Mouse (Mus musculus): ENCODE data around the gene Hoxa11. TPM values are rescaled to one million over a fixed set of nuclear protein-coding genes. Genes with fewer than 3 reads are reported as not detected.

Hoxa11 gene
- polyA plus RNA-seq (2012; rRNA removed): not detected in 2 replicates

GRCm38 (mm10) chr6:52245757-52246142 lies at the start of gene Hoxa11:
Gene Hoxa11 (minus strand): TSS chr6:52245810.
- TF ChIP-seq CTCF (IDR thresholded peaks at IDR 0.05; ENCODE audit: extremely low read depth, insufficient read depth, insufficient read length, insufficient replicate concordance): no peak
- TF ChIP-seq POLR2A (IDR thresholded peaks at IDR 0.05; ENCODE audit: low read depth, low read length): no peak
- Histone ChIP-seq H3K36me3 (ENCODE audit: control insufficient read depth, insufficient read depth, low read length) (no peaks in the 10 kb centered on the region), H3K4me3 (ENCODE audit: extremely low read depth, insufficient read depth, insufficient read length) (no peak within 1 kb of the TSS; the same call in 1 of the 2 replicates), H3K27me3 (ENCODE audit: control insufficient read depth, insufficient read depth, low read length) (peaks cover 66% of the 10 kb centered on the region), H3K4me1 (ENCODE audit: control insufficient read depth, insufficient read depth, insufficient read length) (peaks cover 15% of the 10 kb centered on the region), H3K27ac (ENCODE audit: insufficient read depth, low read length) (no peak within 1 kb of the TSS)
- no peak for DNase-seq (ENCODE audit: low read depth in 1 of 2, low spot score in 2 of 2)
- 4% methylated on average over 20 of the region's 20 CpGs for WGBS

- WGBS: 80% methylated on average over 6 of the region's 6 CpGs
- peaks cover 10% of the 10 kb centered on the region for H3K27me3 ChIP-seq (ENCODE audit: control insufficient read depth, insufficient read depth, low read length)
- H3K4me1 ChIP-seq (ENCODE audit: control insufficient read depth, insufficient read depth, insufficient read length): no peaks in the 10 kb centered on the region; the same call in 1 of the 2 replicates
Measured at GRCm38 (mm10) chr6:52294616-52295015, 49.0 kb upstream of the Hoxa11 start.

GRCm38 (mm10) chr6:52292328-52292727 lies 46.7 kb upstream of the Hoxa11 start:
- no peak for DNase-seq (ENCODE audit: low read depth in 1 of 2, low spot score in 2 of 2)
- Histone ChIP-seq H3K36me3 (ENCODE audit: control insufficient read depth, insufficient read depth, low read length) (no peaks in the 10 kb centered on the region), H3K4me3 (ENCODE audit: extremely low read depth, insufficient read depth, insufficient read length) (no peak overlapping the region), H3K27me3 (ENCODE audit: control insufficient read depth, insufficient read depth, low read length) (peaks cover 12% of the 10 kb centered on the region), H3K27ac (ENCODE audit: insufficient read depth, low read length) (no peak overlapping the region), H3K4me1 (ENCODE audit: control insufficient read depth, insufficient read depth, insufficient read length) (no peaks in the 10 kb centered on the region; the same call in 1 of the 2 replicates)
- TF ChIP-seq POLR2A (IDR thresholded peaks at IDR 0.05; ENCODE audit: low read depth, low read length) (no peak), CTCF (IDR thresholded peaks at IDR 0.05; ENCODE audit: extremely low read depth, insufficient read depth, insufficient read length, insufficient replicate concordance) (no peak)
- 71% methylated on average over 7 of the region's 7 CpGs for WGBS

More at GRCm38 (mm10) chr6:52294616-52295015, 49.0 kb upstream of the Hoxa11 start:
- no peak for DNase-seq (ENCODE audit: low read depth in 1 of 2, low spot score in 2 of 2)
- no peak overlapping the region for H3K4me3 ChIP-seq (ENCODE audit: extremely low read depth, insufficient read depth, insufficient read length)
- H3K36me3 ChIP-seq (ENCODE audit: control insufficient read depth, insufficient read depth, low read length): no peaks in the 10 kb centered on the region
- no peak overlapping the region for H3K27ac ChIP-seq (ENCODE audit: insufficient read depth, low read length)
- no peak for TF ChIP-seq CTCF (IDR thresholded peaks at IDR 0.05; ENCODE audit: extremely low read depth, insufficient read depth, insufficient read length, insufficient replicate concordance)
- TF ChIP-seq POLR2A (IDR thresholded peaks at IDR 0.05; ENCODE audit: low read depth, low read length): no peak

GRCm38 (mm10) chr6:52291021-52291860 lies 45.6 kb upstream of the Hoxa11 start:
- Histone ChIP-seq H3K4me3 (ENCODE audit: extremely low read depth, insufficient read depth, insufficient read length) (no peak overlapping the region), H3K27me3 (ENCODE audit: control insufficient read depth, insufficient read depth, low read length) (peaks cover 12% of the 10 kb centered on the region), H3K36me3 (ENCODE audit: control insufficient read depth, insufficient read depth, low read length) (no peaks in the 10 kb centered on the region), H3K4me1 (ENCODE audit: control insufficient read depth, insufficient read depth, insufficient read length) (no peaks in the 10 kb centered on the region; the same call in 1 of the 2 replicates), H3K27ac (ENCODE audit: insufficient read depth, low read length) (no peak overlapping the region)
- 10% methylated on average over 45 of the region's 45 CpGs for WGBS
- TF ChIP-seq CTCF (IDR thresholded peaks at IDR 0.05; ENCODE audit: extremely low read depth, insufficient read depth, insufficient read length, insufficient replicate concordance) (no peak), POLR2A (IDR thresholded peaks at IDR 0.05; ENCODE audit: low read depth, low read length) (no peak)
- DNase-seq (ENCODE audit: low read depth in 1 of 2, low spot score in 2 of 2): no peak

GRCm38 (mm10) chr6:52290186-52290585 lies 44.6 kb upstream of the Hoxa11 start:
- Histone ChIP-seq H3K4me1 (ENCODE audit: control insufficient read depth, insufficient read depth, insufficient read length) (no peaks in the 10 kb centered on the region; the same call in 1 of the 2 replicates), H3K36me3 (ENCODE audit: control insufficient read depth, insufficient read depth, low read length) (no peaks in the 10 kb centered on the region), H3K4me3 (ENCODE audit: extremely low read depth, insufficient read depth, insufficient read length) (no peak overlapping the region), H3K27ac (ENCODE audit: insufficient read depth, low read length) (no peak overlapping the region), H3K27me3 (ENCODE audit: control insufficient read depth, insufficient read depth, low read length) (peaks cover 12% of the 10 kb centered on the region)
- no peak for DNase-seq (ENCODE audit: low read depth in 1 of 2, low spot score in 2 of 2)
- TF ChIP-seq CTCF (IDR thresholded peaks at IDR 0.05; ENCODE audit: extremely low read depth, insufficient read depth, insufficient read length, insufficient replicate concordance) (no peak), POLR2A (IDR thresholded peaks at IDR 0.05; ENCODE audit: low read depth, low read length) (no peak)
- WGBS: 17% methylated on average over 12 of the region's 12 CpGs

- Histone ChIP-seq H3K4me3 (ENCODE audit: extremely low read depth, insufficient read depth, insufficient read length) (no peak overlapping the region), H3K27ac (ENCODE audit: insufficient read depth, low read length) (no peak overlapping the region), H3K4me1 (ENCODE audit: control insufficient read depth, insufficient read depth, insufficient read length) (no peaks in the 10 kb centered on the region), H3K27me3 (ENCODE audit: control insufficient read depth, insufficient read depth, low read length) (no peaks in the 10 kb centered on the region), H3K36me3 (ENCODE audit: control insufficient read depth, insufficient read depth, low read length) (no peaks in the 10 kb centered on the region)
- TF ChIP-seq POLR2A (IDR thresholded peaks at IDR 0.05; ENCODE audit: low read depth, low read length) (no peak), CTCF (IDR thresholded peaks at IDR 0.05; ENCODE audit: extremely low read depth, insufficient read depth, insufficient read length, insufficient replicate concordance) (no peak)
- 91% methylated on average over 5 of the region's 5 CpGs for WGBS
- no peak for DNase-seq (ENCODE audit: low read depth in 1 of 2, low spot score in 2 of 2)
Measured at GRCm38 (mm10) chr6:52283896-52284295, 38.3 kb upstream of the Hoxa11 start.

- Histone ChIP-seq H3K4me1 (ENCODE audit: control insufficient read depth, insufficient read depth, insufficient read length) (no peaks in the 10 kb centered on the region), H3K27ac (ENCODE audit: insufficient read depth, low read length) (no peak overlapping the region), H3K36me3 (ENCODE audit: control insufficient read depth, insufficient read depth, low read length) (no peaks in the 10 kb centered on the region), H3K27me3 (ENCODE audit: control insufficient read depth, insufficient read depth, low read length) (no peaks in the 10 kb centered on the region), H3K4me3 (ENCODE audit: extremely low read depth, insufficient read depth, insufficient read length) (no peak overlapping the region)
- no peak for DNase-seq (ENCODE audit: low read depth in 1 of 2, low spot score in 2 of 2)
- WGBS: 30% methylated on average over 12 of the region's 12 CpGs
- TF ChIP-seq CTCF (IDR thresholded peaks at IDR 0.05; ENCODE audit: extremely low read depth, insufficient read depth, insufficient read length, insufficient replicate concordance) (no peak), POLR2A (IDR thresholded peaks at IDR 0.05; ENCODE audit: low read depth, low read length) (no peak)
Measured at GRCm38 (mm10) chr6:52281084-52281483, 35.5 kb upstream of the Hoxa11 start.
